Mouse (Mus musculus) bone marrow macrophage, adult 2 months (primary cell): ENCODE results near the gene Dhdh.

ENCODE experiments used
- CTCF ChIP-seq: IDR thresholded peaks from 2 replicates; pipeline ENCODE4 v1.5.1; 2012; ENCODE audit warnings: low read depth, mild to moderate bottlenecking, low read length, moderate library complexity
- POLR2A ChIP-seq: IDR thresholded peaks from 2 replicates; pipeline ENCODE4 v1.6.1; 2012; ENCODE audit warnings: mild to moderate bottlenecking, low read depth, low read length, borderline replicate concordance

DNA sequence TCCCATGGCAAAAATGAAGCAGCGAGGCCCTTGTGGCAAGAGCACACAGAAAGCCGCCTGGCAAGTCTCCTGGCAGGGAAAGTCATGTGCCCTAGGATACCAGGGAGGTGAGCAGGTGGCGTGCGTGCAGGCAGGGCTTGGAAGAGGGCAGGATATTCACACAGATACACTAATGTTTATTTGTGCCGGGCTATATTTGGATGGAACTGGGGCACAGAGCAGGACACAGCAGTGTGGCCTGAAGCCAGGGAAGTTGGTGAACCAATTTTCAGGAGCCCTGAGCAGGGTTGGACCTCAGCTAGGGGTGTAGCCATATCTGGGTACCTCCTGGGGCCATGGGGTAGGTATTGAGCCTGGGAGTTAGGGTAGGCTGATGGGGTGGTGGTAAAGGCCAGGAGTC, 4.3 kb upstream of the Dhdh start:
- TF ChIP-seq CTCF (no peak), POLR2A (no peak)
